Mouse (Mus musculus): ENCODE measurements at regions not wholly inside any gene's neighbourhood (a gene's known extent, or its start where the extent isn't known, plus 50 kb on each side); places are given as distances from the start of the nearest gene placed in this dataset.

DNA sequence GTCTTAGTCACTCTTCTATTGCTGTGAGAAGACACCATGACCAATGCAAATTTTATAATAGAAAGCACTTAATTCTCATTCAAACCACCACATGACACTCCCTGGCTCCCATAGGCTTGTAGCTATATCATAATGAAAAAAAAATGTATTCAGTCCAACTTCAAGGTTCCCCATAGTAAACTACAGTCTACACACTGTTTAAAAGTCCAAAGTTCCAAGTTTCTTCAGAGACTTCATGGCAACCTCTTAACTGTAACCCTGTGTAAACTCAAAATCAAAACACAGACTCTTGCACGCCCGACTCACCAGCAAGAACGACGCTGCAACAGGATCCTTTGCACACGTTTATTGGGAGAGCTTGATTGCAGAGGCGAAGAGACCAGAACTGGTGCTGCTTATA is 111.6 kb downstream of the Mab21l3 start:
- Histone ChIP-seq H3K4me1 (ENCODE audit: control insufficient read depth in 2 of 2, insufficient read depth in 2 of 2, low read length in 2 of 2, poor library complexity in 1 of 2) (peaks cover 2% of the 10 kb centered on the region in 2 experiments; a peak in 1 of 4 replicates), H3K4me3 (ENCODE audit: insufficient read depth in 1 of 2, low read depth in 1 of 2, low read length in 2 of 2, poor library complexity in 1 of 2, severe bottlenecking in 1 of 2) (no peak overlapping the region), H3K27ac (ENCODE audit: insufficient read depth, low read depth, low read length, poor library complexity, severe bottlenecking) (no peak overlapping the region), H3K9me3 (ENCODE audit: control insufficient read depth, insufficient read depth, low read depth, low read length) (no peaks in the 10 kb centered on the region), H3K9ac (ENCODE audit: insufficient read depth, low read depth, low read length, poor library complexity, severe bottlenecking) (no peak overlapping the region), H3K36me3 (ENCODE audit: control insufficient read depth, insufficient read depth, low read length, poor library complexity, severe bottlenecking) (no peaks in the 10 kb centered on the region)
- in situ Hi-C loops (cut with MboI; ENCODE audit: low sequenced_read_pairs in 2 of 2, unreplicated experiment in 2 of 2) = no loop called here
- no peak for TF ChIP-seq ZNF384 (IDR thresholded peaks at IDR 0.05; ENCODE audit: low read depth, low read length)
- TF ChIP-seq ZC3H11A (IDR thresholded peaks at IDR 0.05; ENCODE audit: borderline replicate concordance, low read depth, low read length) = no peak
- TF ChIP-seq MAFK (IDR thresholded peaks at IDR 0.05; ENCODE audit: insufficient read depth, low read depth, low read length) = no peak
- TF ChIP-seq CHD2 (IDR thresholded peaks at IDR 0.05; ENCODE audit: low read depth, low read length) = no peak
- DNase-seq (ENCODE audit: low read depth, low spot score) = no peak

DNA sequence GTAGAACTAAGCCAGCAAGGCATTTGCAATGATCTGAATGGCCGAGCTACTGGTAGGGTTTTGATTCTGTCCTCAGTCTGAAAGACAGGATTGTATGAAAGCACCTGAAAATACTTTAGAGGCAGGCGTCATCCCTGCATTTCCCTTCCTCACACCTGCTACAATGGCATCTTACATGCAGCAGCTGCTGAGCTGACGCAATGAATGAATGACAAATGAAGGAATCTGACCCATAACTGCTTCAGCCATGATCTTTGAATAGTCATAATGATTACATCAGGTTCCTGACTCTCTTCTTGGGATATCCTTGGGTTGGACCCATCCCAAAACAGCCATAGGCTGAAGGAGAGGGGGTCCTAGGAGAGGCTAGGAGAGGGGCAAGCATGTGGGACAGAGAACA is 119.7 kb downstream of the Mab21l3 start:
- H3K9me3 ChIP-seq (ENCODE audit: control insufficient read depth, insufficient read depth, low read depth, low read length) = no peaks in the 10 kb centered on the region
- DNase-seq (ENCODE audit: low read depth, low spot score) = no peak
- no peak overlapping the region for H3K4me3 ChIP-seq (ENCODE audit: insufficient read depth in 1 of 2, low read depth in 1 of 2, low read length in 2 of 2, poor library complexity in 1 of 2, severe bottlenecking in 1 of 2)
- no peak overlapping the region for H3K9ac ChIP-seq (ENCODE audit: insufficient read depth, low read depth, low read length, poor library complexity, severe bottlenecking)
- no peaks in the 10 kb centered on the region for H3K36me3 ChIP-seq (ENCODE audit: control insufficient read depth, insufficient read depth, low read length, poor library complexity, severe bottlenecking)
- in situ Hi-C loops (cut with MboI; ENCODE audit: low sequenced_read_pairs in 2 of 2, unreplicated experiment in 2 of 2) = no loop called here
- H3K4me1 ChIP-seq (ENCODE audit: control insufficient read depth in 2 of 2, insufficient read depth in 2 of 2, low read length in 2 of 2, poor library complexity in 1 of 2) = no peaks in the 10 kb centered on the region
- no peak overlapping the region for H3K27ac ChIP-seq (ENCODE audit: insufficient read depth, low read depth, low read length, poor library complexity, severe bottlenecking)
- TF ChIP-seq CHD2 (IDR thresholded peaks at IDR 0.05; ENCODE audit: low read depth, low read length) (no peak), ZNF384 (IDR thresholded peaks at IDR 0.05; ENCODE audit: low read depth, low read length) (no peak), HCFC1 (IDR thresholded peaks at IDR 0.05; ENCODE audit: borderline replicate concordance, insufficient read depth, low read length) (no peak), MAFK (IDR thresholded peaks at IDR 0.05; ENCODE audit: insufficient read depth, low read depth, low read length) (no peak), ZC3H11A (IDR thresholded peaks at IDR 0.05; ENCODE audit: borderline replicate concordance, low read depth, low read length) (no peak)

DNA sequence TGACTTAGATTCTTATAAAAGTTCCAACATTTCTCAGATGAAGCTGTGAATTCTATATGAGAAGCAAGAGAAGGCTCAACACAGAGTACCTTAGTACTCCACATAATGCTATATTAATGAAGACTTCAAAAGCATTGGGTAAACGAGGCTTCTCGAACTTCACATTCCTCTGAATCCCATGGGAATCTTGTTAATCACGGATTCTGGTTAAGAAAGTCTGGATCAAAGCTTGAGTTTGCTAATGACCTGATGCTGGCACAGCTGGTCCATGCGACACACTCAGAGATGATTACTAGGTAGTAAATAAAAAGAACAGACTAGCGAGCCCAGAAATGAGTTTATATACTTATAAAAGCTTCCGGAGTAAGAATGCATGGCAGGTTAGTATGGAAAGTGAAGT is 118.4 kb upstream of the Atp1a1 start:
- Histone ChIP-seq H3K36me3 (ENCODE audit: control insufficient read depth, insufficient read depth, low read length, poor library complexity, severe bottlenecking) (no peaks in the 10 kb centered on the region), H3K4me3 (ENCODE audit: insufficient read depth in 1 of 2, low read depth in 1 of 2, low read length in 2 of 2, poor library complexity in 1 of 2, severe bottlenecking in 1 of 2) (no peak overlapping the region), H3K9ac (ENCODE audit: insufficient read depth, low read depth, low read length, poor library complexity, severe bottlenecking) (no peak overlapping the region), H3K27ac (ENCODE audit: insufficient read depth, low read depth, low read length, poor library complexity, severe bottlenecking) (no peak overlapping the region), H3K9me3 (ENCODE audit: control insufficient read depth, insufficient read depth, low read depth, low read length) (no peaks in the 10 kb centered on the region), H3K4me1 (ENCODE audit: control insufficient read depth in 2 of 2, insufficient read depth in 2 of 2, low read length in 2 of 2, poor library complexity in 1 of 2) (no peaks in the 10 kb centered on the region)
- no peak for DNase-seq (ENCODE audit: low read depth, low spot score)
- in situ Hi-C loops (cut with MboI; ENCODE audit: low sequenced_read_pairs in 2 of 2, unreplicated experiment in 2 of 2) = no loop called here
- TF ChIP-seq HCFC1 (IDR thresholded peaks at IDR 0.05; ENCODE audit: borderline replicate concordance, insufficient read depth, low read length) (no peak), CHD2 (IDR thresholded peaks at IDR 0.05; ENCODE audit: low read depth, low read length) (no peak), MAFK (IDR thresholded peaks at IDR 0.05; ENCODE audit: insufficient read depth, low read depth, low read length) (no peak), ZC3H11A (IDR thresholded peaks at IDR 0.05; ENCODE audit: borderline replicate concordance, low read depth, low read length) (no peak), ZNF384 (IDR thresholded peaks at IDR 0.05; ENCODE audit: low read depth, low read length) (no peak)

DNA sequence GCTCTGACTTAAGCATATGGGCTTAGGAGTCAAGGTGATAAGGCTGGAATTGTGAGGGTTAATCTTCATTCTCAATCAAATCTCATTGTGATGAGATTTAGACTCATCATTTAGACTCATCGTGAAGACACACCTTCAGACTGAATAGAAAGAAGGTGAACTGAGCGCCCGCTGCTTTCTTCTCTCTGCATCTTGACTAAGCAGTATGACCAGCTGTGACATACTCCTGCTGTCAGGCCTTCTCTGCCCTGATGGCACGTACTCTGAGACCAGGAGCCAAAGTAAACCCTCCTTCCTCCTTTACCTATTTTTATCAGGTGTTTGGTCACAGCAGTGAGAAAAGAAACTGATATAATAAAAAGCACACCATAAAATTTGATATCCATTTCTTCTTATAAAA is 117.5 kb upstream of the Atp1a1 start:
- Histone ChIP-seq H3K9me3 (ENCODE audit: control insufficient read depth, insufficient read depth, low read depth, low read length) (no peaks in the 10 kb centered on the region), H3K9ac (ENCODE audit: insufficient read depth, low read depth, low read length, poor library complexity, severe bottlenecking) (no peak overlapping the region), H3K27ac (ENCODE audit: insufficient read depth, low read depth, low read length, poor library complexity, severe bottlenecking) (no peak overlapping the region), H3K4me3 (ENCODE audit: insufficient read depth in 1 of 2, low read depth in 1 of 2, low read length in 2 of 2, poor library complexity in 1 of 2, severe bottlenecking in 1 of 2) (no peak overlapping the region), H3K4me1 (ENCODE audit: control insufficient read depth in 2 of 2, insufficient read depth in 2 of 2, low read length in 2 of 2, poor library complexity in 1 of 2) (peaks cover 0 to 2% of the 10 kb centered on the region in 2 experiments; a peak in 2 of 4 replicates), H3K36me3 (ENCODE audit: control insufficient read depth, insufficient read depth, low read length, poor library complexity, severe bottlenecking) (no peaks in the 10 kb centered on the region)
- no peak for DNase-seq (ENCODE audit: low read depth, low spot score)
- in situ Hi-C loops (cut with MboI; ENCODE audit: low sequenced_read_pairs in 2 of 2, unreplicated experiment in 2 of 2) = no loop called here
- TF ChIP-seq CHD2 (IDR thresholded peaks at IDR 0.05; ENCODE audit: low read depth, low read length) (no peak), HCFC1 (IDR thresholded peaks at IDR 0.05; ENCODE audit: borderline replicate concordance, insufficient read depth, low read length) (no peak), ZC3H11A (IDR thresholded peaks at IDR 0.05; ENCODE audit: borderline replicate concordance, low read depth, low read length) (no peak), ZNF384 (IDR thresholded peaks at IDR 0.05; ENCODE audit: low read depth, low read length) (no peak), MAFK (IDR thresholded peaks at IDR 0.05; ENCODE audit: insufficient read depth, low read depth, low read length) (no peak)

DNA sequence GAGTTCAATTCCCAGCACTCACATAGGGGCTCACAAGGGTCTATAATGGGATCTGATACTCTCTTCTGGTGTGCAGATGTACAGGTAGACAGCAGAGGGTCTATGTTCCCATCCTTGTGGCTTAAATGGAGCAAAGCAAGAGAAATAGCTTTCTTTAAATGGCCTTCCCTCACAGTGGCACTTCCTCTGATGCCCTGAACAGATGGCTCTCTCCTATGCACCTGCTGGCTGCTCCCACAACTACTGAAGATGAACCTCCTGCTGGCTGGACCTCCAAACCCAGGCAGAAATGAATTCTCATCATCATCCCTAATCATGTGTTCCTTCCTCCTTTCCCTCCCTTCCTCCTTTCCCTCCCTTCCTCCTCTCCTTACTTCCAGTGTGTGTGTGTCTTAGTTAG is 110.9 kb upstream of the Atp1a1 start:
- DNase-seq (ENCODE audit: low read depth, low spot score) = no peak

More for the DNA sequence above, 110.9 kb upstream of the Atp1a1 start:
- no peaks in the 10 kb centered on the region for H3K9me3 ChIP-seq (ENCODE audit: control insufficient read depth, insufficient read depth, low read depth, low read length)
- TF ChIP-seq ZC3H11A (IDR thresholded peaks at IDR 0.05; ENCODE audit: borderline replicate concordance, low read depth, low read length) (no peak), CHD2 (IDR thresholded peaks at IDR 0.05; ENCODE audit: low read depth, low read length) (no peak), HCFC1 (IDR thresholded peaks at IDR 0.05; ENCODE audit: borderline replicate concordance, insufficient read depth, low read length) (no peak), ZNF384 (IDR thresholded peaks at IDR 0.05; ENCODE audit: low read depth, low read length) (no peak), MAFK (IDR thresholded peaks at IDR 0.05; ENCODE audit: insufficient read depth, low read depth, low read length) (no peak)
- H3K4me3 ChIP-seq (ENCODE audit: insufficient read depth in 1 of 2, low read depth in 1 of 2, low read length in 2 of 2, poor library complexity in 1 of 2, severe bottlenecking in 1 of 2) = no peak overlapping the region
- H3K27ac ChIP-seq (ENCODE audit: insufficient read depth, low read depth, low read length, poor library complexity, severe bottlenecking) = peak overlapping the region; percentile 30; the same call in 1 of the 2 replicates
- peaks cover 24 to 29% of the 10 kb centered on the region in 2 experiments for H3K4me1 ChIP-seq (ENCODE audit: control insufficient read depth in 2 of 2, insufficient read depth in 2 of 2, low read length in 2 of 2, poor library complexity in 1 of 2)
- H3K36me3 ChIP-seq (ENCODE audit: control insufficient read depth, insufficient read depth, low read length, poor library complexity, severe bottlenecking) = no peaks in the 10 kb centered on the region
- no peak overlapping the region for H3K9ac ChIP-seq (ENCODE audit: insufficient read depth, low read depth, low read length, poor library complexity, severe bottlenecking)
- in situ Hi-C loops (cut with MboI; ENCODE audit: low sequenced_read_pairs in 2 of 2, unreplicated experiment in 2 of 2) = no loop called here

All from ES-E14 (cell line).